In genomic region chr11:104467698-104468097, GRCm38 (mm10) we compare ENCODE assay signal across 12 mouse cellular contexts. TPM values are rescaled to one million over a fixed set of nuclear protein-coding genes. Genes with fewer than 3 reads are reported as not detected.
DNase-seq lines count a peak whose midpoint lies in the region; ATAC-seq and TF ChIP-seq lines count a peak whose summit lies in the region.
"Had no signal": no experiment of that assay in that cellular context is flagged by ENCODE, and none has a peak within 500 bp of the region (broad histone marks: within the 10 kb centered on the region; RNA-seq: fewer than 3 reads in every experiment).

No protein-coding gene starts in this region.

- H3K9me3 ChIP-seq in heart, embryonic 12.5 days (replicated peaks), result no peaks in the 10 kb centered on the region
- H3K9me3 ChIP-seq in stomach, embryonic 14.5 days (ENCODE audit: control insufficient read depth, low read depth, low read length), result no peaks in the 10 kb centered on the region
- no peaks in the 10 kb centered on the region for H3K9me3 ChIP-seq in stomach, postnatal 0 days (ENCODE audit: control insufficient read depth, low read length)
- no peaks in the 10 kb centered on the region for H3K9me3 ChIP-seq in liver, embryonic 14.5 days (ENCODE audit: control insufficient read depth, low read length)

- no peak overlapping the region for H3K4me3 ChIP-seq in heart, embryonic 12.5 days
- H3K4me3 ChIP-seq in stomach, embryonic 14.5 days (ENCODE audit: low read depth, low read length), result no peak overlapping the region
- no peak overlapping the region for H3K4me3 ChIP-seq in stomach, postnatal 0 days (ENCODE audit: low read depth, low read length)
- H3K4me3 ChIP-seq in liver, embryonic 14.5 days (ENCODE audit: insufficient read depth in 1 of 2, low read depth in 2 of 2, low read length in 2 of 2), result no peak overlapping the region

- H3K4me2 ChIP-seq in heart, embryonic 12.5 days, result no peak overlapping the region
- H3K4me2 ChIP-seq in stomach, embryonic 14.5 days (replicated peaks; ENCODE audit: low read depth, low read length), result peak overlapping the region; percentile 14; the same call in 1 of the 2 replicates
- H3K4me2 ChIP-seq in stomach, postnatal 0 days (replicated peaks; ENCODE audit: low read depth), result no peak overlapping the region
- H3K4me2 ChIP-seq in liver, embryonic 14.5 days (ENCODE audit: low read depth), result peak overlapping the region; percentile 2; the same call in 1 of the 2 replicates

- DNase-seq in heart, adult 18-20 months, result no peak
- no peak for DNase-seq in stomach, postnatal 0 days (ENCODE audit: low spot score)
- DNase-seq in liver, embryonic 14.5 days (ENCODE audit: low read depth in 3 of 3, low spot score in 3 of 3), result peak in 2 of 3 experiments; percentile 43 to 46
- DNase-seq in left cerebral cortex, postnatal 10 days (ENCODE audit: extremely low spot score in 1 of 2, low spot score in 2 of 2), result no peak
- DNase-seq in left cerebral cortex, adult 9 months (ENCODE audit: low spot score in 2 of 2), result no peak
- no peak for DNase-seq in cerebellum, adult 8-10 months
- DNase-seq: cerebellum, postnatal 14 days; kidney, postnatal 10 days; retina, postnatal 1 day had no signal

- no peak overlapping the region for H3K27ac ChIP-seq in heart, embryonic 12.5 days (ENCODE audit: poor library complexity, severe bottlenecking)
- no peak overlapping the region for H3K27ac ChIP-seq in stomach, embryonic 14.5 days (ENCODE audit: low read length)
- no peak overlapping the region for H3K27ac ChIP-seq in stomach, postnatal 0 days (replicated peaks)
- H3K27ac ChIP-seq in liver, embryonic 14.5 days, result no peak overlapping the region

- no peaks in the 10 kb centered on the region for H3K27me3 ChIP-seq in heart, embryonic 12.5 days (replicated peaks)
- H3K27me3 ChIP-seq in stomach, embryonic 14.5 days (ENCODE audit: control insufficient read depth, insufficient read depth, low read length), result no peaks in the 10 kb centered on the region
- H3K27me3 ChIP-seq in stomach, postnatal 0 days (ENCODE audit: control insufficient read depth, insufficient read depth, low read length), result no peaks in the 10 kb centered on the region
- no peaks in the 10 kb centered on the region for H3K27me3 ChIP-seq in liver, embryonic 14.5 days (ENCODE audit: control insufficient read depth, insufficient read depth, low read length)
- H3K27me3 ChIP-seq: Patski had no signal

- peak overlapping the region; percentile 45; the same call in 1 of the 2 replicates for H3K9ac ChIP-seq in heart, embryonic 12.5 days
- no peak overlapping the region for H3K9ac ChIP-seq in stomach, embryonic 14.5 days (replicated peaks; ENCODE audit: low read depth, low read length)
- no peak overlapping the region for H3K9ac ChIP-seq in stomach, postnatal 0 days (ENCODE audit: low read length)
- H3K9ac ChIP-seq in liver, embryonic 14.5 days (replicated peaks), result no peak overlapping the region

- ATAC-seq in heart, embryonic 12.5 days (ENCODE audit: insufficient number of reproducible peaks, low FRiP score), result no peak
- ATAC-seq in stomach, embryonic 14.5 days (ENCODE audit: insufficient number of reproducible peaks, insufficient read depth, low FRiP score, low read depth), result no peak
- ATAC-seq in stomach, postnatal 0 days (ENCODE audit: low FRiP score, low TSS enrichment), result no peak
- no peak for ATAC-seq in liver, embryonic 14.5 days (ENCODE audit: insufficient read depth)
- ATAC-seq: Patski had no signal

- WGBS in heart, embryonic 12.5 days, result 79% methylated on average over 5 of the region's 5 CpGs
- WGBS in stomach, embryonic 14.5 days, result 81% methylated on average over 5 of the region's 5 CpGs
- 74% methylated on average over 5 of the region's 5 CpGs for WGBS in stomach, postnatal 0 days
- WGBS in liver, embryonic 14.5 days (ENCODE audit: insufficient replicate concordance), result 52% methylated on average over 5 of the region's 5 CpGs

- no peak for TF ChIP-seq CTCF in stomach, postnatal 0 days (IDR thresholded peaks at IDR 0.05; ENCODE audit: low read depth)
- no peak for TF ChIP-seq CTCF in liver, embryonic 14.5 days (IDR thresholded peaks at IDR 0.05; ENCODE audit: low read depth)

- TF ChIP-seq EP300 in stomach, postnatal 0 days (optimal IDR thresholded peaks at IDR 0.05), result no peak
- no peak for TF ChIP-seq EP300 in liver, embryonic 14.5 days (IDR thresholded peaks at IDR 0.05; ENCODE audit: low read depth)

- H3K4me1 ChIP-seq in heart, embryonic 12.5 days (replicated peaks), result peaks cover 14% of the 10 kb centered on the region; the same call in 1 of the 2 replicates
- peaks cover 4% of the 10 kb centered on the region; the same call in 1 of the 2 replicates for H3K4me1 ChIP-seq in stomach, embryonic 14.5 days (ENCODE audit: control insufficient read depth, insufficient read depth, low read length)
- H3K4me1 ChIP-seq in stomach, postnatal 0 days (replicated peaks; ENCODE audit: control insufficient read depth, insufficient read depth), result no peaks in the 10 kb centered on the region
- H3K4me1 ChIP-seq in liver, embryonic 14.5 days (replicated peaks; ENCODE audit: control insufficient read depth in 2 of 2, insufficient read depth in 2 of 2, low read length in 1 of 2), result peaks cover 2 to 14% of the 10 kb centered on the region in 2 experiments; a peak in 3 of 4 replicates

- intact Hi-C loops in left cerebral cortex, postnatal 10 days (cut with DNase I), result no loop called here

- peaks cover 26% of the 10 kb centered on the region; the same call in 1 of the 2 replicates for H3K36me3 ChIP-seq in heart, embryonic 12.5 days
- no peaks in the 10 kb centered on the region; the same call in 1 of the 2 replicates for H3K36me3 ChIP-seq in stomach, embryonic 14.5 days (ENCODE audit: control insufficient read depth, insufficient read depth, low read length)
- H3K36me3 ChIP-seq in stomach, postnatal 0 days (ENCODE audit: control insufficient read depth, insufficient read depth, low read length), result no peaks in the 10 kb centered on the region
- H3K36me3 ChIP-seq in liver, embryonic 14.5 days (replicated peaks; ENCODE audit: control insufficient read depth, insufficient read depth, low read depth), result no peaks in the 10 kb centered on the region; the same call in 1 of the 2 replicates

RNA-seq across cellular contexts. Expression of gene Kansl1, which starts 1.0 kb away (rescaled TPM):
- polyA plus RNA-seq in heart, embryonic 12.5 days (2016; fragmentation: Nextera tagmentation; extraction: Ambion mirVana), result 18.1 and 20.4 TPM in 2 replicates
- total RNA-seq in heart, adult 18-20 months (2021), result 10 to 100 TPM; 26.7 to 31.1 TPM
- polyA plus RNA-seq in stomach, embryonic 14.5 days (2014; fragmentation: Nextera tagmentation; extraction: Ambion mirVana), result 28.1 and 30.0 TPM in 2 replicates
- polyA plus RNA-seq in stomach, postnatal 0 days (2015; fragmentation: Nextera tagmentation; extraction: Ambion mirVana), result 7.5 and 8.2 TPM in 2 replicates
- 12.3 and 13.8 TPM in 2 replicates for polyA plus RNA-seq in liver, embryonic 14.5 days (2012; rRNA removed)
- 5.3 and 5.4 TPM in 2 replicates for polyA plus RNA-seq in liver, embryonic 14.5 days (2014; fragmentation: Nextera tagmentation; extraction: Ambion mirVana)
- 10 to 100 TPM; 67.0 to 67.8 TPM for total RNA-seq in left cerebral cortex, postnatal 10 days (2021)

Comparison
In these comparisons a context has a peak if more than half of its experiments do, and no peak if none do; other contexts are left out.
1. H3K4me2 ChIP-seq: peak in stomach, embryonic 14.5 days (single experiment) and liver, embryonic 14.5 days (single experiment); none in heart, embryonic 12.5 days (single experiment) and stomach, postnatal 0 days (single experiment).
2. DNase-seq: peak in liver, embryonic 14.5 days (2 of 3); none in heart, adult 18-20 months (0 of 2), stomach, postnatal 0 days (single experiment), left cerebral cortex, postnatal 10 days (0 of 2), left cerebral cortex, adult 9 months (0 of 2) and cerebellum, adult 8-10 months (single experiment).